Mouse (Mus musculus) MEL (cell line): ENCODE measurements around the gene Ubxn1. TPM values are rescaled to one million over a fixed set of nuclear protein-coding genes. Genes with fewer than 3 reads are reported as not detected.

Experiments used
- DNase-seq: peaks from one replicate; pipeline ENCODE4 v3.0.0; 2011; ENCODE audit warnings: low read depth, low spot score
- H3K27ac ChIP-seq: 2 replicates; pipeline ENCODE4 v1.5.1; 2012; ENCODE audit warnings: low read depth, mild to moderate bottlenecking, control low read depth, low read length, moderate library complexity; ENCODE audit not compliant: control insufficient read depth
- H3K27me3 ChIP-seq, 2 experiments: fragments of 150-350 bp in 1 of 2; sonication (generic) in 1 of 2; 2 replicates each; pipeline ENCODE4 v1.6.1; 2012; ENCODE audit warnings: low read length in 2 of 2, mild to moderate bottlenecking in 2 of 2, improper control_type of control experiment in 1 of 2, moderate library complexity in 1 of 2; ENCODE audit not compliant: insufficient read depth in 2 of 2, control insufficient read depth in 1 of 2
- H3K36me3 ChIP-seq, 2 experiments: 2 replicates each; pipeline ENCODE4 v1.6.1; 2012 to 2014; ENCODE audit warnings: low read length in 2 of 2, improper control_type of control experiment in 1 of 2, inconsistent platforms in 1 of 2, mild to moderate bottlenecking in 1 of 2; ENCODE audit not compliant: insufficient read depth in 2 of 2, control insufficient read depth in 1 of 2
- H3K4me1 ChIP-seq, 2 experiments: fragments of 150-350 bp in 1 of 2; sonication (generic) in 1 of 2; 2 replicates each; pipeline ENCODE4 v1.6.1; 2012; ENCODE audit warnings: low read length in 2 of 2, improper control_type of control experiment in 1 of 2, mild to moderate bottlenecking in 1 of 2; ENCODE audit not compliant: insufficient read depth in 2 of 2, control insufficient read depth in 1 of 2
- H3K4me3 ChIP-seq, 2 experiments: fragments of 150-350 bp in 1 of 2; sonication (generic) in 1 of 2; 2 replicates each; pipeline ENCODE4 v1.5.1; 2012; ENCODE audit warnings: low read depth in 2 of 2, low read length in 2 of 2, mild to moderate bottlenecking in 2 of 2, moderate library complexity in 2 of 2, control low read depth in 1 of 2, improper control_type of control experiment in 1 of 2; ENCODE audit not compliant: control insufficient read depth in 1 of 2, insufficient read depth in 1 of 2
- H3K79me2 ChIP-seq: 2 replicates; pipeline ENCODE4 v1.6.1; 2012; ENCODE audit warnings: mild to moderate bottlenecking, low read length, moderate library complexity; ENCODE audit not compliant: control insufficient read depth, poor library complexity, insufficient read depth
- H3K9ac ChIP-seq: 2 replicates; pipeline ENCODE4 v1.6.1; 2012; ENCODE audit warnings: low read depth, mild to moderate bottlenecking, control low read depth, low read length, moderate library complexity; ENCODE audit not compliant: control insufficient read depth, poor library complexity, severe bottlenecking
- H3K9me3 ChIP-seq: fragments of 150-350 bp; sonication (generic); replicated peaks from 2 replicates; pipeline ENCODE4 v1.6.1; 2012; ENCODE audit warnings: mild to moderate bottlenecking, low read length, improper control_type of control experiment, moderate library complexity; ENCODE audit not compliant: insufficient read depth
- BHLHE40 ChIP-seq: IDR thresholded peaks from 2 replicates; pipeline ENCODE4 v1.6.1; 2012; ENCODE audit warnings: low read depth, mild to moderate bottlenecking, inconsistent platforms, low read length, improper control_type of control experiment, borderline replicate concordance
- CHD1 ChIP-seq: IDR thresholded peaks from 2 replicates; pipeline ENCODE4 v1.6.1; 2012; ENCODE audit warnings: low read depth, mild to moderate bottlenecking, inconsistent platforms, low read length, improper control_type of control experiment
- CHD2 ChIP-seq: IDR thresholded peaks from 2 replicates; pipeline ENCODE4 v1.6.1; 2011; ENCODE audit warnings: low read length, improper control_type of control experiment
- CTCF ChIP-seq, 3 experiments: IDR thresholded peaks in 2 of 3; conservative IDR thresholded peaks in 1 of 3; 2 replicates each; pipeline ENCODE4 v1.5.1; 2011 to 2012; ENCODE audit warnings: low read length in 3 of 3, low read depth in 2 of 3, mild to moderate bottlenecking in 2 of 3, improper control_type of control experiment in 1 of 3, inconsistent platforms in 1 of 3, mixed read lengths in 1 of 3, moderate library complexity in 1 of 3; ENCODE audit not compliant: control insufficient read depth in 1 of 3, insufficient read depth in 1 of 3, poor library complexity in 1 of 3, severe bottlenecking in 1 of 3
- ELF1 ChIP-seq: IDR thresholded peaks from 2 replicates; pipeline ENCODE4 v1.6.1; 2014; ENCODE audit warnings: low read depth, mild to moderate bottlenecking, inconsistent platforms, low read length, improper control_type of control experiment, moderate library complexity
- EP300 ChIP-seq, 2 experiments: IDR thresholded peaks; 2 replicates each; pipeline ENCODE4 v1.6.1; 2011; ENCODE audit warnings: improper control_type of control experiment in 2 of 2, low read length in 2 of 2, low read depth in 1 of 2, mild to moderate bottlenecking in 1 of 2
- ETS1 ChIP-seq: IDR thresholded peaks from 2 replicates; pipeline ENCODE4 v1.6.1; 2012; ENCODE audit warnings: low read depth, mild to moderate bottlenecking, inconsistent platforms, low read length, improper control_type of control experiment, moderate library complexity
- GABPA ChIP-seq: IDR thresholded peaks from 2 replicates; pipeline ENCODE4 v1.6.1; 2012; ENCODE audit warnings: low read depth, mild to moderate bottlenecking, inconsistent platforms, low read length, improper control_type of control experiment, moderate library complexity
- GATA1 ChIP-seq: IDR thresholded peaks from 2 replicates; pipeline ENCODE4 v1.6.1; 2011; ENCODE audit warnings: low read depth, low read length, improper control_type of control experiment
- JUND ChIP-seq: IDR thresholded peaks from 2 replicates; pipeline ENCODE4 v1.6.1; 2011; ENCODE audit warnings: low read depth, mild to moderate bottlenecking, improper control_type of control experiment, low read length
- MAX ChIP-seq: IDR thresholded peaks from 2 replicates; pipeline ENCODE4 v1.6.1; 2011; ENCODE audit warnings: low read length, improper control_type of control experiment
- MAZ ChIP-seq: IDR thresholded peaks from 2 replicates; pipeline ENCODE4 v1.6.1; 2012; ENCODE audit warnings: low read depth, mild to moderate bottlenecking, inconsistent platforms, low read length, improper control_type of control experiment
- MXI1 ChIP-seq: IDR thresholded peaks from 2 replicates; pipeline ENCODE4 v1.6.1; 2011; ENCODE audit warnings: mild to moderate bottlenecking, low read depth, low read length, improper control_type of control experiment
- MYC ChIP-seq: IDR thresholded peaks from 2 replicates; pipeline ENCODE4 v1.6.1; 2011; ENCODE audit warnings: low read depth, mild to moderate bottlenecking, low read length, improper control_type of control experiment, moderate library complexity
- NRF1 ChIP-seq: IDR thresholded peaks from 2 replicates; pipeline ENCODE4 v1.6.1; 2014; ENCODE audit warnings: low read depth, mild to moderate bottlenecking, inconsistent platforms, low read length, improper control_type of control experiment, moderate library complexity; ENCODE audit not compliant: poor library complexity, insufficient read depth, severe bottlenecking
- POLR2AphosphoS2 ChIP-seq: IDR thresholded peaks from 2 replicates; pipeline ENCODE4 v1.6.1; 2011; ENCODE audit warnings: low read length, improper control_type of control experiment
- POLR2AphosphoS5 ChIP-seq: IDR thresholded peaks from 2 replicates; pipeline ENCODE4 v1.6.1; 2012; ENCODE audit warnings: low read depth, borderline replicate concordance, mild to moderate bottlenecking, inconsistent platforms, low read length, moderate library complexity, mixed read lengths
- RAD21 ChIP-seq: IDR thresholded peaks from 2 replicates; pipeline ENCODE4 v1.6.1; 2011; ENCODE audit warnings: mild to moderate bottlenecking, low read depth, low read length, improper control_type of control experiment
- SIN3A ChIP-seq: IDR thresholded peaks from 2 replicates; pipeline ENCODE4 v1.6.1; 2012; ENCODE audit warnings: low read length, improper control_type of control experiment, inconsistent platforms
- TCF12 ChIP-seq: IDR thresholded peaks from 2 replicates; pipeline ENCODE4 v1.6.1; 2014; ENCODE audit warnings: low read depth, mild to moderate bottlenecking, inconsistent platforms, low read length, improper control_type of control experiment, moderate library complexity
- UBTF ChIP-seq: IDR thresholded peaks from 2 replicates; pipeline ENCODE4 v1.6.1; 2012; ENCODE audit warnings: low read depth, mild to moderate bottlenecking, inconsistent platforms, low read length, improper control_type of control experiment, moderate library complexity, borderline replicate concordance; ENCODE audit not compliant: insufficient read depth
- ZMIZ1 ChIP-seq: IDR thresholded peaks from 2 replicates; pipeline ENCODE4 v1.6.1; 2012; ENCODE audit warnings: low read depth, mild to moderate bottlenecking, inconsistent platforms, low read length, improper control_type of control experiment, moderate library complexity
- ZNF384 ChIP-seq: IDR thresholded peaks from 2 replicates; pipeline ENCODE4 v1.6.1; 2012; ENCODE audit warnings: low read depth, mild to moderate bottlenecking, inconsistent platforms, low read length, improper control_type of control experiment
- polyA plus RNA-seq, 2 experiments: library from polyadenylated mRNA; stranded (reverse) in 1 of 2; unstranded in 1 of 2; fragments of >175 nt in 1 of 2; fragments of >200 nt in 1 of 2; gene quantifications; 2 replicates each; pipeline versions ENCODE4 v1.2.1 to v1.2.4; 2012; ENCODE audit warnings: low replicate concordance in 2 of 2, low read depth in 1 of 2; ENCODE audit not compliant: insufficient read length in 2 of 2, insufficient read depth in 1 of 2, missing spikeins in 1 of 2
- total RNA-seq: library from RNA; depleted of rRNA; stranded (reverse); fragments of 300-350 nt; gene quantifications from 2 replicates; pipeline ENCODE4 v1.2.3, GENCODE M21; 2012

Gene Ubxn1
- total and polyA plus RNA-seq, 3 experiments: 187 to 366 TPM; not detected in 1

DNA sequence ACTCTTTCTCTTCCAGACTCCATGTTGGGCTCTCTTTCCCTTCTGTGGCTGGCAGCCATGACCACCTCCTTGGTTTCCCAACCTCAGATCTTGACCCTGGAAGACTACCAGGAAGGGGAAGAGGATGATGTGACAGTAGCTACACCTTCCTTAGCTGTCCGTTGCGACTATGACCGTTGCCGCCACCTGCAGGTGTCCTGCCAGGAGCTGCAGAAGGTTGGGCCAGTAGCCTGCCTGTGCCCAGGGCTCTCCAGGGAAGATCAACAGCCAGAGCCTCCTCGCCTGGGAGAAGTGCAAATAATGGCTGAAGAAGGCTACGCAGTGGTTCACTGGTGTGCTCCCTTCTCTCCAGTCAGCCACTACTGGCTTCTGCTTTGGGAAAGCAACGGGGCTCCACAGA, 19.7 kb upstream of the Ubxn1 start:
- Histone ChIP-seq H3K9ac (no peak overlapping the region), H3K27ac (no peak overlapping the region), H3K36me3 (no peaks in the 10 kb centered on the region; a peak in 1 of 4 replicates), H3K4me3 (no peak overlapping the region), H3K79me2 (no peaks in the 10 kb centered on the region), H3K27me3 (no peaks in the 10 kb centered on the region), H3K4me1 (no peaks in the 10 kb centered on the region), H3K9me3 (no peaks in the 10 kb centered on the region)
- TF ChIP-seq NRF1 (no peak), EP300 (IDR thresholded peaks at IDR 0.05; ENCODE audit: low read depth in 1 of 2, low read length in 2 of 2) (no peak), SIN3A (no peak), GATA1 (no peak), POLR2AphosphoS5 (no peak), ZNF384 (no peak), JUND (no peak), MYC (no peak)
- DNase-seq: no peak

DNA sequence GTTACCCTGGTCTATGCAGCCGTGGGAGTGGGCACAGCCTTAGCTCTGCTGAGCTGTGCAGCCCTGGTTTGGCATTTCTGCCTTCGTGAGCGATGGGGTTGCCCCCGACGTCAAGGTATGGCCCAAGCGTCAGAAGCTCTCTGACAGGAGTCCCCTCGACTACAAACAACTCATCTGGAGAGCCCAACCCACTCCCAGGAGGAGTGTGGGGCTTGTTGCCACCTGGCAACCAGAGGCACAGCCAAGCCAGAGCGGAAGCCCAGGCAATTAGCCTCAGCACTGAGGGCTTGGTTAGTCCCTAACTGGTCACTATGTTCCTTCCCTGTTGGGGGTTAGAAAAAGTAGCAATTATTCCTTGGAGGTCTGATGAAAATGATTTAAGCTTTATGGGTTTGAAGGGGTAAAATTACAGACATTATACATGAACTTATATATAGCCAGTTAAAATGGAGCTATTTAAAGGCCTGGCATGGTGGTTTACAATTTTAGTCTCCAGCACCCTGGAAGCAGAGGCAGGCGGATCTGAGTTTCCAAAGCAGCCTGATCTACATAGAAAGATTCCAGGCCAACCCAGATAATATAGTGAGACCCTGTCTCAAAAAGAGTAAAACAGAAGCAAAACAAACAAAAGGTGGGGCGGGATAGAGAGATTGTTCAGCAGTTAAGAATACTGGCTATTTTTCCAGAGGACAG, 18.9 kb upstream of the Ubxn1 start:
- Histone ChIP-seq H3K27ac (no peak overlapping the region), H3K4me3 (no peak overlapping the region), H3K27me3 (no peaks in the 10 kb centered on the region), H3K9ac (no peak overlapping the region), H3K79me2 (no peaks in the 10 kb centered on the region), H3K4me1 (no peaks in the 10 kb centered on the region), H3K9me3 (no peaks in the 10 kb centered on the region), H3K36me3 (no peaks in the 10 kb centered on the region)
- no peak for DNase-seq
- TF ChIP-seq ZMIZ1: no peak
- TF ChIP-seq CHD2: no peak
- no peak for TF ChIP-seq MAZ
- no peak for TF ChIP-seq GATA1
- no peak for TF ChIP-seq TCF12
- no peak for TF ChIP-seq ETS1
- no peak for TF ChIP-seq CTCF (IDR thresholded peaks at IDR 0.05 in 2 of 3, conservative IDR thresholded peaks at IDR 0.05 in 1 of 3; ENCODE audit: control insufficient read depth in 1 of 3, insufficient read depth in 1 of 3, low read depth in 2 of 3, low read length in 3 of 3, poor library complexity in 1 of 3, severe bottlenecking in 1 of 3)
- no peak for TF ChIP-seq SIN3A
- TF ChIP-seq BHLHE40: no peak
- TF ChIP-seq POLR2AphosphoS2: no peak
- no peak for TF ChIP-seq UBTF
- TF ChIP-seq JUND: no peak
- TF ChIP-seq CHD1: no peak
- TF ChIP-seq RAD21: no peak
- no peak for TF ChIP-seq ZNF384
- no peak for TF ChIP-seq MXI1
- TF ChIP-seq MAX: no peak
- no peak for TF ChIP-seq ELF1
- TF ChIP-seq GABPA: no peak
- no peak for TF ChIP-seq POLR2AphosphoS5
